Mouse (Mus musculus) T-helper 2 cell (primary cell): ENCODE data around the gene Mfap1b.
"Not testable (repeated sequence)": the region's sequence is repeated elsewhere in the genome, so short reads cannot be mapped to it uniquely, and the experiment has no call there.

Experiments
- in situ Hi-C: fragments of 300-600 bp; cut with MboI, MseI; formaldehyde crosslinking; loops from one replicate; pipeline ENCODE4 v1.15.1; 2025; ENCODE audit warnings: high pct_unique_total_duplicates

Mfap1b gene

GRCm38 (mm10) chr2:121473301-121474179 lies at the start of gene Mfap1b:
TSS of gene Mfap1b (minus strand) at chr2:121474067.
- in situ Hi-C loops = loop anchor here (5.0 kb wide), 1 partner anchor 34 kb away; the partner anchor contains the start of genes Mfap1a and Wdr76

GRCm38 (mm10) chr2:121522830-121523229 lies 49.0 kb upstream of the Mfap1b start:
- in situ Hi-C loops = not testable (repeated sequence)

GRCm38 (mm10) chr2:121522006-121522405 lies 48.1 kb upstream of the Mfap1b start:
- in situ Hi-C loops = no loop called here

GRCm38 (mm10) chr2:121518711-121519110 lies 44.8 kb upstream of the Mfap1b start:
- in situ Hi-C loops = not testable (repeated sequence)

GRCm38 (mm10) chr2:121518106-121518505 lies 44.2 kb upstream of the Mfap1b start:
- in situ Hi-C loops = no loop called here

GRCm38 (mm10) chr2:121514211-121514610 lies 40.3 kb upstream of the Mfap1b start:
- in situ Hi-C loops = no loop called here

- in situ Hi-C loops = not testable (repeated sequence)
Measured at GRCm38 (mm10) chr2:121512991-121513765, 39.3 kb upstream of the Mfap1b start.

GRCm38 (mm10) chr2:121511401-121511800 lies 37.5 kb upstream of the Mfap1b start:
- in situ Hi-C loops = no loop called here

GRCm38 (mm10) chr2:121509584-121509983 lies 35.7 kb upstream of the Mfap1b start:
- in situ Hi-C loops = loop anchor here (5.0 kb wide), 1 partner anchor 37 kb away; the partner anchor contains the start of gene Mfap1b

GRCm38 (mm10) chr2:121507951-121508330 lies 34.1 kb upstream of the Mfap1b start:
- in situ Hi-C loops = loop anchor here (5.0 kb wide), 1 partner anchor 36 kb away; the partner anchor contains the start of gene Mfap1b

- in situ Hi-C loops = loop anchor here (5.0 kb wide), 1 partner anchor 35 kb away; the partner anchor contains the start of gene Mfap1b
Measured at GRCm38 (mm10) chr2:121507173-121507950, 33.5 kb upstream of the Mfap1b start.

GRCm38 (mm10) chr2:121505942-121506882 lies 32.3 kb upstream of the Mfap1b start, which contains the start of the genes Mfap1a and Wdr76:
TSS of gene Mfap1a (minus strand) at chr2:121506665.
TSS of gene Wdr76 (plus strand) at chr2:121506723.
- in situ Hi-C loops = loop anchor here (5.0 kb wide), 1 partner anchor 34 kb away; the partner anchor contains the start of gene Mfap1b

- in situ Hi-C loops = not testable (repeated sequence)
Measured at GRCm38 (mm10) chr2:121501550-121501949, 27.7 kb upstream of the Mfap1b start.

- in situ Hi-C loops = not testable (repeated sequence)
Measured at GRCm38 (mm10) chr2:121484403-121484802, 10.5 kb upstream of the Mfap1b start.

GRCm38 (mm10) chr2:121483576-121483975 lies 9.7 kb upstream of the Mfap1b start:
- in situ Hi-C loops = no loop called here

- in situ Hi-C loops = not testable (repeated sequence)
Measured at GRCm38 (mm10) chr2:121480916-121481315, 7.0 kb upstream of the Mfap1b start.

- in situ Hi-C loops = no loop called here
Measured at GRCm38 (mm10) chr2:121480498-121480897, 6.6 kb upstream of the Mfap1b start.

GRCm38 (mm10) chr2:121477491-121478266 lies 3.8 kb upstream of the Mfap1b start:
- in situ Hi-C loops = no loop called here

GRCm38 (mm10) chr2:121475306-121475705 lies 1.4 kb upstream of the Mfap1b start:
- in situ Hi-C loops = not testable (repeated sequence)
